Mouse (Mus musculus) embryonic fibroblast, embryonic 13.5 days (primary cell): ENCODE results near the gene Eif4a2.

Experiments used
- CTCF ChIP-seq: IDR thresholded peaks from 2 replicates; pipeline ENCODE4 v1.5.1; 2011; ENCODE audit warnings: mild to moderate bottlenecking, control low read depth, low read length, moderate library complexity, borderline replicate concordance; ENCODE audit not compliant: insufficient read depth
- POLR2A ChIP-seq: IDR thresholded peaks from 2 replicates; pipeline ENCODE4 v1.6.1; 2011; ENCODE audit warnings: low read depth, mild to moderate bottlenecking, control low read depth, low read length, moderate library complexity

DNA sequence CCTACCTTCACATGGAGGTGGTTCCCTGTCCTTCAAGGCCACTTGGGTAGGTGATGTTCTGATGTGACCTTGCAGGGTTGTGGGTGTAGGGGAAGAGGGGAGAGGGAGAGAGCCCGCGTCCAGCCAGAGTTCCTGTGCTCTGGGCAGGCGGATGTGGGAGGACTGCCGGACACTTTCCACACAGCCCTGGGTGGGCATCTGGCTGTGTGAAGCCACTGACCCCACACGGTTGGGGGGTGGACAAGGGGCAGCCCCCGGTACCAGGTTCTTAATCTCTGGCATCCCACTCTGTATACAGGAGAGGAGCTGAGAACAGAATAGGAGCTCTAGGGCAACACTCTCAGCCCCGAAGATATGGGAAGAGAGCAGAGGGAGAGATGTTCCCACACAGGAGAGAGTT, 51.0 kb downstream of the Eif4a2 start:
- no peak for TF ChIP-seq POLR2A
- TF ChIP-seq CTCF: no peak
